Mouse (Mus musculus) adipocyte (in vitro differentiated cells): ENCODE data around the gene Herc6.
A peak's percentile ranks its signal among the peaks of the same experiment; 100 is the strongest.

Experiments used
- DNase-seq: peaks from one replicate; pipeline ENCODE4 v3.0.0-alpha.2; 2016; ENCODE audit warnings: low spot score

Herc6 gene

GRCm38 (mm10) chr6:57581595-57581994, 795 bp downstream of the Herc6 start:
- DNase-seq = no peak

- no peak for DNase-seq
Observed at GRCm38 (mm10) chr6:57582356-57582755, 1.6 kb downstream of the Herc6 start.

GRCm38 (mm10) chr6:57605546-57606307, 24.9 kb downstream of the Herc6 start:
- DNase-seq = no peak

GRCm38 (mm10) chr6:57607999-57608398, 27.2 kb downstream of the Herc6 start:
- DNase-seq = no peak

DNA sequence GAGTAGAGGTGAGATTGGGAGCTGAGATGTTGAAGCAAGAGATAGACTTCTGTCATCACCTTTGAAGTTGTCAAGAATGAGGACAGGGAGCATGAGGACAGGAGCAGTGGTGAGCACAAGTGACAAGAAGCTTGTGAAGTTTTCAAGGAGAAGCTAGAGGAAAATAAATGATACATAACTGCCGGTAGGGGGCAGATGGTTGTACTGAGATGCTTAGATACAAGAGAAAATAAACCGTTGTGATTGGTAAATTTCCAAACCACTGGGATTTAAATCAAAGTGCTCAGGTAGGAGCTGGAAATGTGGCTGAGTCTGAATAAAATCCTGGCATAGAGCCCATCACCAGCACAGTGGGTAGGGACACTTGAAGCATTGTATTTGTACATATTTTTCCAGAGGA, 28.8 kb downstream of the Herc6 start:
- DNase-seq = peak; percentile 52

DNA sequence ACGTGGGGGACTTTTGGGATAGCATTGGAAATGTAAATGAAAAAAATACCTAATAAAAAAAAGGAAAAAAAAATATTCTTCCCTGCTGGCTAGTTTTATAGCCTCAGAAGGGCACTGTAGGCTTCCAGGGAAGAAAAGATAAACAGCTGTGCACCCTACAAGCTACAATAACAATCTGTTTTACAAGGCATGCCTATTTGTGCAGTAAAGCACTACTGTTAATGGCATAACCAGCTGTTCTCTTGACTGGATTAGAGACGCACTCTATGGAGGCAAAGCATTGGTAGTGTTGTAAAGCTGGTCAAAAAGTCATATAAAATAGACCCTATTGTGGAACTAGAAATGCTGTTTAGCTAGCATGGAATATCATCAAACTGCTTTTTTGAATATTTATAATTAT, 35.0 kb downstream of the Herc6 start:
- DNase-seq = no peak

- DNase-seq = no peak
Observed at GRCm38 (mm10) chr6:57639531-57639930, 58.7 kb downstream of the Herc6 start.

GRCm38 (mm10) chr6:57641789-57642188, 61.0 kb downstream of the Herc6 start:
- peak; percentile 95 for DNase-seq

DNA sequence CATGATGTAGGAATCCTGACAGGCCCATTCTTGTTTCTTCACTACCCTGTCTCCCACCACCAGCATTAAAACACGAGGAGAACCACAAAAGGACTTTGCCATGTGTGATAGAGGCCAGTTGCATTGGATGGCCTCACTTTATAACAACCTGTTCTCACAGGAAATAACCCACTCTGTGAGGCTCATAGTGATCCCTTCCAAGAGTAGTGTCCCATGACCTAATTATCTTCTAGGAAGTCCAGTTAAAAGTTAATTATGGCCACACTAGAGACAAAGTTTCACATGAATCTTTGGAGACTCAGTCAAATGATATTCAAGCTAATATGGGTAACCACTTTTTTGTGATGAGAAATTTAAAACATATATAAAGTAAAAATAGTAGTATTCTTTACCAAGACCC, 66.5 kb downstream of the Herc6 start:
- DNase-seq = no peak

DNA sequence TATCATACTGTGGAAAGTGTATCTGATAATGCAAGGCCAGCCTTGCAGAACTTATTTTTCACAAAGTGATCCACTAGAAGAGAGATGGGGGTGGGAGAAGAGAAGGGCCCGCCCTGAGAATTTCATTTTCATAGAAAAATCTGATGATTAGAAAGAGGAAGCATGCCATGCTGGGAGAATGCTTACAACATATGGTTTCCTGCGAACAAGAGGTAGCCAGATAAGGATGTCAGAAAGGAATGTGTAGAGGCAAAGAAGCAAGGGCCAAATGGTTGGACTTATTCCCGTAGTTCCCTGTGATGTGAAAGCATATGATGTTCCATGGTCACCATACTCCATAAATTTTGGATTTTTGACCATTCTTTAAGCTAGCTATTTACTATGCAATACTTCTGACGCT, 80.5 kb downstream of the Herc6 start:
- no peak for DNase-seq

DNA sequence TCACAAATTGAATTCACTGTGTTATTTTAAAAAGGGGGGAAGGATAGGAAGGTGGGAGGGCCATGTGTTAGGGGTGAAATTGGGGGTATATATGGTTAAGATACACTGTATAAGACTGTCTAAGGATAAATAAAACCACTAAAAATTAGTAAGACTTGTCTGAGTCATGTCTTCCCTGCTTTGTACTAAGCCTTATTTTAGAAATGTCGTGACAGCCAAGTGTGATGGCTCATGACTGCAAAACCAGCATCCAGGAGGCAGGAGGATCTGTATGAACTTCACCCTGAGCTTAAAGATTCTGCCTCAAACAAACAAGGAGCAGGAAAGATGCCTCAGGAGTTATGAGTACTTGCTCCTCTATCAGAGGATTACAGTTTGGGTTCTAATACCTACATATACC, 103.4 kb downstream of the Herc6 start:
- DNase-seq = no peak

GRCm38 (mm10) chr6:57691467-57692261, 110.9 kb downstream of the Herc6 start, which contains the start of gene Pyurf:
Gene Pyurf (minus strand): TSS chr6:57692078.
- DNase-seq = peak; percentile 92

DNA sequence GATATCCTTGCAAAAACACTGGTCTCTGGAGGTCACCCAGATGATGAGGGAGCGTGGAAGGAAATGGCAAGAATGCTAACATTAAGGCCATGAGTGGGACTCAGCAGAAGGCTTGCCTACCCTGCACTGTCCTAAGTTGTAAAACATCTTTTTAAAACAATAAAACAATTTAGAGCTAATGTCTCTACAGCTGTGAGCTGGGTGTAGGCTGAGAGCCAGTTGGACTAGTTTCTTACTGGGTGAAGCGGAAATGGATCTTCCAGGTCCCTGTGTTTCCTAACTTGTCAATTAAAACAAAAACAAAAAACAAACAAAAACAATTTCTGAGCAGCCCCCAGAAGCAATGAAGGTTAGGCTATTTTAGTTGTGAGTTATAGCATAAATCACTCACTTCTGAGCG, 112.3 kb downstream of the Herc6 start:
- peak; percentile 63 for DNase-seq

GRCm38 (mm10) chr6:57701686-57702085, 120.9 kb downstream of the Herc6 start:
- no peak for DNase-seq

- no peak for DNase-seq
Observed at GRCm38 (mm10) chr6:57702376-57702742, 121.6 kb downstream of the Herc6 start, which contains the start of gene Lancl2. Gene Lancl2 (plus strand): TSS chr6:57702540.

GRCm38 (mm10) chr6:57702743-57703499, 122.1 kb downstream of the Herc6 start:
- peak; percentile 97 for DNase-seq

DNA sequence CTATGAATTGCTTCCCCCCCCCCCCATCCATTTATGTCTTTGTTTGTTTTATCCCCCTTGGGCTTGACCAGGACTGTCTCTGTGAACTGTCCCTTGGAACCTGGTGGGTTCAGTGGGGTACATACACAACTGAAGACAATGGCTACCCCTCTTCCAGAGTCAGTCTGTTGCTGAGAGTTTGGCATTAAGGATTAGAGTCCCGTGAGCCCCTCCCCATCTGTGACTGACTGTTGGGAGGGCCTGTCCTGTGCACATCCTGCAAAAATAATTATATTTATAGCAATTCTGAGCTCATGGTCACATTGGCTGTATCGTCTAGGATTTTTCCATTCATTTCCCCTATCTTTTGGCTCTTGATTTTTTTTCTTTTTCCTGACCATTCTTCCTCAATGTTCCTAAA, 122.9 kb downstream of the Herc6 start:
- DNase-seq = peak; percentile 38

DNA sequence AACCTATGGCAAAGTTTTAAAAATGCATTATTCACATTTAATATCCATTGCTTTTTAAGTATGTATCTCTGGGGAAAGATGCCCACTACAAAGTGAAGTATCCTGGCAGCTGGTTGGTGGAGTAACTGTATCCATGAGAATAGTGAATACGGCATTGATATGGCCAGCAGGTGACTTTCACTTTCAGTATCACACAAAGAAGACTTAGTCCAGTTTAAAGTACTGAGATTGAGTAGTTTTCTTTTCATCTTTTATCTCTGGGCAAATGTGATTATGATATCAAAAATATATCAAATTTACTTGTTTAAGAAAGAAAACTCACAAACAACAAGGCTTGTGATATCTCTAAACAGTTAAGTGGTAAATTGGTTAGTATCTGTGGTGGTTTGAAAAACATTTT, 125.9 kb downstream of the Herc6 start:
- DNase-seq = no peak

- DNase-seq = no peak
Observed at GRCm38 (mm10) chr6:57711726-57712125, 130.9 kb downstream of the Herc6 start.
